Mouse (Mus musculus) liver, embryonic 15.5 days (tissue): ENCODE data around the gene Aldh1a1. TPM values are rescaled to one million over a fixed set of nuclear protein-coding genes. Genes with fewer than 3 reads are reported as not detected.
"Not testable (repeated sequence)": the region's sequence is repeated elsewhere in the genome, so short reads cannot be mapped to it uniquely, and the experiment has no call there.

Experiments
- ATAC-seq: fragments of 200-750 bp; cut with Nextera tagmentation; 2 replicates; pipeline ENCODE4 v1.8.0; 2017; ENCODE audit warnings: moderate number of reproducible peaks, mild to moderate bottlenecking, moderate library complexity; ENCODE audit not compliant: insufficient read depth
- H3K27ac ChIP-seq: fragments of 300-500 bp; sonication (generic); replicated peaks from 2 replicates; pipeline ENCODE4 v1.5.1; 2015; ENCODE audit warnings: mild to moderate bottlenecking, inconsistent platforms
- H3K27me3 ChIP-seq: fragments of 300-500 bp; sonication (generic); 2 replicates; pipeline ENCODE4 v1.6.1; 2015; ENCODE audit warnings: mild to moderate bottlenecking, inconsistent platforms
- H3K36me3 ChIP-seq: fragments of 300-500 bp; sonication (generic); replicated peaks from 2 replicates; pipeline ENCODE4 v1.6.1; 2015; ENCODE audit warnings: moderate library complexity, mild to moderate bottlenecking, inconsistent platforms
- H3K4me1 ChIP-seq: fragments of 300-500 bp; sonication (generic); replicated peaks from 2 replicates; pipeline ENCODE4 v1.6.1; 2015; ENCODE audit warnings: inconsistent platforms
- H3K4me2 ChIP-seq: fragments of 300-500 bp; sonication (generic); 2 replicates; pipeline ENCODE4 v1.6.1; 2015; ENCODE audit warnings: moderate library complexity, mild to moderate bottlenecking, inconsistent platforms
- H3K4me3 ChIP-seq: fragments of 300-500 bp; sonication (generic); replicated peaks from 2 replicates; pipeline ENCODE4 v1.5.1; 2015; ENCODE audit warnings: mild to moderate bottlenecking, inconsistent platforms
- H3K9ac ChIP-seq: fragments of 300-500 bp; sonication (generic); 2 replicates; pipeline ENCODE4 v1.6.1; 2015; ENCODE audit warnings: moderate library complexity, mild to moderate bottlenecking, inconsistent platforms
- H3K9me3 ChIP-seq: fragments of 300-500 bp; sonication (generic); replicated peaks from 2 replicates; pipeline ENCODE4 v1.6.1; 2016; ENCODE audit warnings: inconsistent platforms
- whole genome bisulfite sequencing: fragments of 180-500 bp; shearing (Covaris S2); methylation state at CpG from one replicate; pipeline ENCODE4 v1.1.7; 2015; ENCODE audit warnings: mixed read lengths; ENCODE audit not compliant: insufficient replicate concordance; 5-methylcytosine and 5-hydroxymethylcytosine counted together
- polyA plus RNA-seq: library from polyadenylated mRNA; unstranded; fragments of >200 nt; fragmentation: Nextera tagmentation; extraction: Ambion mirVana; gene quantifications from 2 replicates; pipeline ENCODE4 v1.2.1, GENCODE M21; 2015

The Aldh1a1 gene
- polyA plus RNA-seq, 1 experiment from 2014 or later, result 0.99 TPM

- no peak overlapping the region for H3K27ac ChIP-seq
- WGBS, result 37% methylated on average over 3 of the region's 3 CpGs
- no peaks in the 10 kb centered on the region for H3K36me3 ChIP-seq
- no peaks in the 10 kb centered on the region for H3K27me3 ChIP-seq
- no peak overlapping the region for H3K4me3 ChIP-seq
- H3K9me3 ChIP-seq, result no peaks in the 10 kb centered on the region
- ATAC-seq, result peak; percentile 67; the same call in 1 of the 2 replicates
- H3K4me2 ChIP-seq, result no peak overlapping the region
- H3K9ac ChIP-seq, result no peak overlapping the region
- no peaks in the 10 kb centered on the region for H3K4me1 ChIP-seq
Measured at GRCm38 (mm10) chr19:20601739-20602138, 109.2 kb downstream of the Aldh1a1 start.

- no peaks in the 10 kb centered on the region for H3K9me3 ChIP-seq
- H3K9ac ChIP-seq, result no peak overlapping the region
- ATAC-seq, result no peak
- H3K36me3 ChIP-seq, result no peaks in the 10 kb centered on the region
- H3K4me1 ChIP-seq, result no peaks in the 10 kb centered on the region
- 51% methylated on average over 1 of the region's 1 CpGs for WGBS
- H3K4me2 ChIP-seq, result no peak overlapping the region
- no peak overlapping the region for H3K27ac ChIP-seq
- no peak overlapping the region for H3K4me3 ChIP-seq
- no peaks in the 10 kb centered on the region for H3K27me3 ChIP-seq
Measured at GRCm38 (mm10) chr19:20603212-20603611, 110.7 kb downstream of the Aldh1a1 start.

- WGBS, result 79% methylated on average over 2 of the region's 2 CpGs
- no peak for ATAC-seq
- no peak overlapping the region for H3K4me2 ChIP-seq
- no peaks in the 10 kb centered on the region for H3K27me3 ChIP-seq
- H3K36me3 ChIP-seq, result no peaks in the 10 kb centered on the region
- H3K4me1 ChIP-seq, result no peaks in the 10 kb centered on the region
- no peaks in the 10 kb centered on the region for H3K9me3 ChIP-seq
- H3K4me3 ChIP-seq, result no peak overlapping the region
- no peak overlapping the region for H3K9ac ChIP-seq
- H3K27ac ChIP-seq, result no peak overlapping the region
Measured at GRCm38 (mm10) chr19:20603866-20604265, 111.4 kb downstream of the Aldh1a1 start.

- Histone ChIP-seq H3K36me3 (no peaks in the 10 kb centered on the region), H3K4me2 (no peak overlapping the region)
Measured at GRCm38 (mm10) chr19:20614252-20614930, 121.9 kb downstream of the Aldh1a1 start.

GRCm38 (mm10) chr19:20622434-20622833, 129.9 kb downstream of the Aldh1a1 start:
- no peak overlapping the region for H3K4me3 ChIP-seq
- no peak for ATAC-seq
- WGBS, result 60% methylated on average over 2 of the region's 2 CpGs

More at GRCm38 (mm10) chr19:20614252-20614930, 121.9 kb downstream of the Aldh1a1 start:
- no peaks in the 10 kb centered on the region for H3K9me3 ChIP-seq
- WGBS, result 32% methylated on average over 3 of the region's 3 CpGs
- H3K4me1 ChIP-seq, result no peaks in the 10 kb centered on the region
- no peak overlapping the region for H3K27ac ChIP-seq
- no peak overlapping the region for H3K9ac ChIP-seq
- no peak for ATAC-seq
- H3K27me3 ChIP-seq, result no peaks in the 10 kb centered on the region
- no peak overlapping the region for H3K4me3 ChIP-seq

GRCm38 (mm10) chr19:20623416-20623815, 130.9 kb downstream of the Aldh1a1 start:
- Histone ChIP-seq H3K9ac (no peak overlapping the region), H3K36me3 (no peaks in the 10 kb centered on the region), H3K4me2 (no peak overlapping the region), H3K4me3 (no peak overlapping the region), H3K9me3 (no peaks in the 10 kb centered on the region), H3K27ac (no peak overlapping the region), H3K27me3 (no peaks in the 10 kb centered on the region), H3K4me1 (no peaks in the 10 kb centered on the region)
- WGBS, result 59% methylated on average over 10 of the region's 10 CpGs
- ATAC-seq, result no peak

More at GRCm38 (mm10) chr19:20622434-20622833, 129.9 kb downstream of the Aldh1a1 start:
- Histone ChIP-seq H3K9ac (no peak overlapping the region), H3K27ac (no peak overlapping the region), H3K4me1 (no peaks in the 10 kb centered on the region), H3K4me2 (no peak overlapping the region), H3K9me3 (no peaks in the 10 kb centered on the region), H3K36me3 (no peaks in the 10 kb centered on the region), H3K27me3 (no peaks in the 10 kb centered on the region)

GRCm38 (mm10) chr19:20631020-20631419, 138.5 kb downstream of the Aldh1a1 start:
- 52% methylated on average over 1 of the region's 1 CpGs for WGBS
- no peak overlapping the region for H3K27ac ChIP-seq
- H3K36me3 ChIP-seq, result no peaks in the 10 kb centered on the region
- H3K27me3 ChIP-seq, result no peaks in the 10 kb centered on the region
- no peaks in the 10 kb centered on the region for H3K9me3 ChIP-seq
- no peak overlapping the region for H3K4me3 ChIP-seq
- no peak overlapping the region for H3K9ac ChIP-seq
- H3K4me2 ChIP-seq, result no peak overlapping the region
- ATAC-seq, result no peak
- no peaks in the 10 kb centered on the region for H3K4me1 ChIP-seq

- 62% methylated on average over 12 of the region's 12 CpGs for WGBS
- no peak for ATAC-seq
Measured at GRCm38 (mm10) chr19:20633876-20634691, 141.6 kb downstream of the Aldh1a1 start.

GRCm38 (mm10) chr19:20644346-20644745, 151.8 kb downstream of the Aldh1a1 start:
- H3K4me2 ChIP-seq, result no peak overlapping the region
- no peak for ATAC-seq

More at GRCm38 (mm10) chr19:20633876-20634691, 141.6 kb downstream of the Aldh1a1 start:
- Histone ChIP-seq H3K27ac (no peak overlapping the region), H3K4me2 (no peak overlapping the region), H3K36me3 (no peaks in the 10 kb centered on the region), H3K9me3 (no peaks in the 10 kb centered on the region), H3K9ac (no peak overlapping the region), H3K4me1 (no peaks in the 10 kb centered on the region), H3K27me3 (no peaks in the 10 kb centered on the region), H3K4me3 (no peak overlapping the region)

GRCm38 (mm10) chr19:20647496-20647895, 155.0 kb downstream of the Aldh1a1 start:
- H3K36me3 ChIP-seq, ATAC-seq, H3K4me2 ChIP-seq, H3K27me3 ChIP-seq, H3K9me3 ChIP-seq, H3K27ac ChIP-seq, H3K9ac ChIP-seq, H3K4me3 ChIP-seq, H3K4me1 ChIP-seq: not testable (repeated sequence)

More at GRCm38 (mm10) chr19:20644346-20644745, 151.8 kb downstream of the Aldh1a1 start:
- Histone ChIP-seq H3K27ac (no peak overlapping the region), H3K9ac (no peak overlapping the region), H3K4me1 (no peaks in the 10 kb centered on the region), H3K36me3 (no peaks in the 10 kb centered on the region), H3K9me3 (no peaks in the 10 kb centered on the region), H3K4me3 (no peak overlapping the region), H3K27me3 (no peaks in the 10 kb centered on the region)
- WGBS, result 61% methylated on average over 3 of the region's 3 CpGs

GRCm38 (mm10) chr19:20650008-20650407, 157.5 kb downstream of the Aldh1a1 start:
- no peak for ATAC-seq
- H3K9ac ChIP-seq, result no peak overlapping the region
- 27% methylated on average over 2 of the region's 2 CpGs for WGBS
- no peaks in the 10 kb centered on the region for H3K4me1 ChIP-seq
- no peak overlapping the region for H3K27ac ChIP-seq
- no peak overlapping the region for H3K4me3 ChIP-seq
- no peaks in the 10 kb centered on the region for H3K9me3 ChIP-seq
- H3K4me2 ChIP-seq, result no peak overlapping the region
- H3K36me3 ChIP-seq, result no peaks in the 10 kb centered on the region
- no peaks in the 10 kb centered on the region for H3K27me3 ChIP-seq
